Mouse (Mus musculus) olfactory bulb, adult 2 months (tissue): ENCODE measurements around the gene Ndufa6.

Source experiments
- CTCF ChIP-seq: fragments of 200-500 bp; IDR thresholded peaks from 2 replicates; pipeline ENCODE4 v1.5.1; 2012; ENCODE audit warnings: low read depth, mild to moderate bottlenecking, low read length, moderate library complexity; ENCODE audit not compliant: insufficient read depth
- POLR2A ChIP-seq: fragments of 200-500 bp; IDR thresholded peaks from 2 replicates; pipeline ENCODE4 v1.6.1; 2012; ENCODE audit warnings: mild to moderate bottlenecking, low read depth, low read length, moderate library complexity; ENCODE audit not compliant: insufficient read depth

- TF ChIP-seq CTCF = no peak
- no peak for TF ChIP-seq POLR2A
Measured at GRCm38 (mm10) chr15:82376393-82377138, 22.4 kb upstream of the Ndufa6 start.
